Mouse (Mus musculus) ovary, adult 18-20 months (tissue): Measurements from ENCODE around the gene B3galt6.

Experiments
- DNase-seq: peaks from one replicate; pipeline ENCODE4 v3.0.0; 2022; ENCODE audit warnings: low spot score, mixed read lengths

B3galt6 gene

GRCm38 (mm10) chr4:155991211-155991907, 1.1 kb downstream of the B3galt6 start:
- no peak for DNase-seq

GRCm38 (mm10) chr4:155983788-155984187, 8.7 kb downstream of the B3galt6 start:
- no peak for DNase-seq

GRCm38 (mm10) chr4:155981436-155982082, 10.9 kb downstream of the B3galt6 start:
- DNase-seq: no peak

GRCm38 (mm10) chr4:155973239-155973638, 19.2 kb downstream of the B3galt6 start:
- no peak for DNase-seq

- DNase-seq: no peak
Observed at GRCm38 (mm10) chr4:155972651-155973050, 19.8 kb downstream of the B3galt6 start.

- DNase-seq: no peak
Observed at GRCm38 (mm10) chr4:155970286-155970685, 22.2 kb downstream of the B3galt6 start.

GRCm38 (mm10) chr4:155969043-155969653, 23.3 kb downstream of the B3galt6 start:
- DNase-seq: no peak

GRCm38 (mm10) chr4:155964396-155964795, 28.1 kb downstream of the B3galt6 start:
- DNase-seq: no peak

- no peak for DNase-seq
Observed at GRCm38 (mm10) chr4:155963106-155963505, 29.3 kb downstream of the B3galt6 start.

- DNase-seq: peak; percentile 51
Observed at GRCm38 (mm10) chr4:155962167-155962971, 30.1 kb downstream of the B3galt6 start, which contains the start of gene C1qtnf12. C1qtnf12 (plus strand) TSS chr4:155962318.

- peak; percentile 23 for DNase-seq
Observed at GRCm38 (mm10) chr4:155959275-155959674, 33.2 kb downstream of the B3galt6 start.

GRCm38 (mm10) chr4:155955491-155955890, 37.0 kb downstream of the B3galt6 start:
- no peak for DNase-seq

- DNase-seq: no peak
Observed at GRCm38 (mm10) chr4:155947094-155947493, 45.4 kb downstream of the B3galt6 start.

GRCm38 (mm10) chr4:155944271-155944670, 48.2 kb downstream of the B3galt6 start:
- no peak for DNase-seq

- peak; percentile 94 for DNase-seq
Observed at GRCm38 (mm10) chr4:155943534-155944249, 48.8 kb downstream of the B3galt6 start, which contains the start of gene Ube2j2. Ube2j2 (plus strand) TSS chr4:155943831.

- no peak for DNase-seq
Observed at GRCm38 (mm10) chr4:155943049-155943452, 49.4 kb downstream of the B3galt6 start.
